Mouse (Mus musculus): ENCODE results near the gene Add2.
A peak's percentile ranks its signal among the peaks of the same experiment; 100 is the strongest.

DNA sequence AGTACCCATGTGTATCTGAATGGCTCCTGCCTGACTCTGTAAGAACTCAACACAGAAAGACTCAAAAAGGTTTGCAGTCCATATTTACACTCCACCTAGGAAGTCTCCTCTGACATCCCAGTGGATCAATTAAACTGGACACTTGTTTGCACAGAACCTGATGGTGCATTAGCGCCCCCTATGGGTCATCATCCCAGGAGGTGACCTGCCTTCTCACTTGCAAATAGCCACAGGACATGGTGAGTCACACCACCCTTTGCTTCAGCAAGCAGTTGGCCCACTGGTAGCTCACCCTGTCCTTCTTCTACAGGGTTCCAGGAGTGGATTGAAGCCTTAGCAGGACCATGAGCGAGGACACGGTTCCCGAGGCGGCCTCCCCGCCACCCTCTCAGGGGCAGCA lies 57.0 kb downstream of the Add2 start:
- TF ChIP-seq CTCF (IDR thresholded peaks at IDR 0.05; ENCODE audit: low read depth, low read length) (peak; percentile 72), POLR2A (IDR thresholded peaks at IDR 0.05; ENCODE audit: insufficient read depth, low read length) (no peak), EP300 (IDR thresholded peaks at IDR 0.05; ENCODE audit: insufficient read depth, low read depth, low read length) (no peak)

Measured in ES-Bruce4 (cell line).